Mouse (Mus musculus): ENCODE data around the gene Tpt1.
"Not testable (repeated sequence)": the region's sequence is repeated elsewhere in the genome, so short reads cannot be mapped to it uniquely, and the experiment has no call there.

Gene Tpt1

GRCm38 (mm10) chr14:75844111-75844695, 690 bp upstream of the Tpt1 start:
- no peak for DNase-seq

DNA sequence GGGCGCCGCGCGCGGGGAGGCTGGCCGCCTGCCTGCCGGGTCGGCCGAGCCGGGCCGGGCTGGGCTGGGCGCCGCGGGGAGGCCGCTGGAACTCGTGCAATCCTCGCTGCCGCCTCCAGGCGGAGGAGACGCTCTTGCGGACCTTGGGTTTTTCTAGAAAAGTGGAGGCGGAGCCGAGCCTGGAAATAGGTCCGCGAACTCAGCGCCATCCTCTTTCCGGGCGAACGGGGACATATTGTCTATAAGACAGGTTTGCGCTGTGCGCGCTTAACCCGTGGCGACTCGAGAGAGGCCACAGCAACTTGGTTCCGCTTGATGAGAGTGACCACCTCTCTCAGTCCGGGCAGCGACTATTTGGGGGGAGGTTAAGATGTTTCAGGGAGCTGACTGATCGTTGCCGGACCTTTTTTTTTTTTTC, 814 bp downstream of the Tpt1 start:
- peak; percentile 94 for DNase-seq

GRCm38 (mm10) chr14:75847669-75848068, 2.8 kb downstream of the Tpt1 start:
- DNase-seq: no peak

GRCm38 (mm10) chr14:75848482-75848881, 3.6 kb downstream of the Tpt1 start:
- DNase-seq: no peak

DNA sequence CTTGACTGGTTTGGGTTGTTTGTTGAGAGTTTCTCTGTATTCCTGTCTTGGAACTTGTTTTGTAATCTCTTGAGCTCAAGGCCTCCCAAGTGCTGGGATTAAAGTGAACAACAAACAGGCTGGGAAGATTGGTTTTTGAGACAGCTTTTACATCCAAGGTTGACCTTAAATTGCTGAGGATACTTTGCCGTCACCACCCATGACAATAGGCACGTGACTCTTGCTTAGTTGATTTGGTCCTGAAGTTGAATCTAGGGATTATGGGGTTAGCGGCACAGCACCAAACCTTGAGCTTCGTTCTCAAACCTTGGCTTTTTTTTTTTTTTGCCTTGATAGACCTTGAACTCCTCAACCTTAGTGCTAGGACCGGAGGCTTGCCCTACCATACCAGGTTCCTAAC, 4.3 kb downstream of the Tpt1 start:
- no peak for DNase-seq

GRCm38 (mm10) chr14:75849842-75850568, 5.1 kb downstream of the Tpt1 start:
- no peak for DNase-seq

DNA sequence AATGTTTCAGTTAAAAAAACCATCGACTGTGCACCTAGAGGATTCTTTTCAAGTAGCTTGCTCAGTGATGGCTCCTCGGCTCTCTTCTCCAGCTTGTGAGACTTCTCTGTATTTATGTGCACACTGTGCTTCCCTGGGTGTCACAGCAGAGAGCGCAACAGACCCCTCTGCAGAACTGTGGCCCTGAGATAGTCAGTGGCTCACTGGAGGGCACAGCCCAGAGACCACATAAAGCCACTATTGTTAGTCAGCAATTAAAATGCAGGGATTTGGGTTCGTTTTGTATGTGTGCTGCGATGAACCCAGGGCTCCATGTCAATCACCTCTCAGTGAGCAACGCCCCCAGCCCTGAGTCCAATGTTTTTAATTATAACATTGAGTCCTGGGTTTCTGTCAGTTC, 5.9 kb downstream of the Tpt1 start:
- DNase-seq: no peak

DNA sequence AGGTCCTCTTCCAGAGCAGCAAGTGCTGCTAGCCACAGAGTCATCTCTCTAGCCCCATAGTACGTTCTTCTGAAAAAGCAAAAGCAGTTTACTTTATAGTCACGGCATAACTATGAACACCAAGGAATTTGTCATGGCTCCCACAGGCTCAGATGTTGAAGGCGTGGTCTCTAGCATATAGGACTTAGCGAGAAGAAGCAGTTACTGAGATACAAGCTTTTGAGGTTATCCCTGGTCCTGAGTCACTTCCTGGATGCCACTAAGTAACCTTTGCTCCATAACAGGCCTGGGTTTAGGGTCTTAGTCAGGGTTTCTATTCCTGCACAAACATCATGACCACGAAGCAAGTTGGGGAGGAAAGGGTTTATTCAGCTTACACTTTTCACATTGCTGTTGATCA, 7.1 kb downstream of the Tpt1 start:
- DNase-seq: no peak

- DNase-seq: no peak
Measured at GRCm38 (mm10) chr14:75855263-75855992, 10.5 kb downstream of the Tpt1 start.

- no peak for DNase-seq
Measured at GRCm38 (mm10) chr14:75858181-75858580, 13.3 kb downstream of the Tpt1 start.

DNA sequence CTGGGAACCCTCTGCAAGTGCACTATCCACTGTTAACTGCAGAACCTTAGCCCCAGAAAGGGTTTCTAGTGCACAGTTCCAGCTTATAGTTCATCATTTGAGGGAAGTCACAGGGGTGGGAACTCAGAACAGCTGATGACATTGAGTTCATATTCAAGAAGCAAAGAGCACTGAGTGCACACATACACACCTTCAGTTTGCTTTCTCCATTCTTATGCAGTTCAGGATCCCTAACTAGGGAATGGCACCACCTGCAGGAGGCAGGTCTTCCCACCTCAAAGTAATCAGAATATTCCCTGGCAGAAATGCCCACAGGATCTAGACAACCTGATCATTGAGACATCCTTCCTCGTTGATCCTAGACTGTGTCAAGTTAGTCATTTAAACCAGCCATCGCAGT, 14.7 kb downstream of the Tpt1 start:
- no peak for DNase-seq

GRCm38 (mm10) chr14:75862701-75863100, 17.8 kb downstream of the Tpt1 start:
- DNase-seq: no peak

GRCm38 (mm10) chr14:75863549-75864409, 18.9 kb downstream of the Tpt1 start:
- peak; percentile 78 to 84 for DNase-seq

GRCm38 (mm10) chr14:75866706-75867333, 21.9 kb downstream of the Tpt1 start:
- peak; percentile 50 to 69 for DNase-seq

GRCm38 (mm10) chr14:75868028-75868427, 23.1 kb downstream of the Tpt1 start:
- DNase-seq: not testable (repeated sequence)

- DNase-seq: no peak
Measured at GRCm38 (mm10) chr14:75869769-75870363, 25.0 kb downstream of the Tpt1 start.

- DNase-seq: peak in 1 of 2 experiments; percentile 61
Measured at GRCm38 (mm10) chr14:75870631-75871030, 25.7 kb downstream of the Tpt1 start.

DNA sequence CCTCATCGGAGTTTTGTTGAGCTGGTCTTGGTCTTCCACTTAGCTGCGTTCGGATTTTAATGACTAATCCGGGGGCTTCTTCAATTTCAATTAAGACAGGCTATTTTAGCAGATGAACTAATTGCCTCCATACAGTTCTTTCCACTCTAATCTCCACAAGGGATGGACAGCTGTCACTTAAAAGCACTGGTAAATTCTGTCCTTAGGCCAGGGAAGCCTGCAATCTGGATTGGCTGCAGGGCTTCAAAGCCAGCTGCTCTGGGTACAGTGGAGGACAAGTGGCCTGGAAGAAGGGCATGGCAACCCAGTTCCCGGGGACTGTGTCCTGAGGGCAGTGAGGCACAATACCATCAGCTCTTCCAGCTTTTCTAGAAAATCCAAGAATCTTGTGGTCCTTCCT, 26.2 kb downstream of the Tpt1 start:
- DNase-seq: no peak

DNA sequence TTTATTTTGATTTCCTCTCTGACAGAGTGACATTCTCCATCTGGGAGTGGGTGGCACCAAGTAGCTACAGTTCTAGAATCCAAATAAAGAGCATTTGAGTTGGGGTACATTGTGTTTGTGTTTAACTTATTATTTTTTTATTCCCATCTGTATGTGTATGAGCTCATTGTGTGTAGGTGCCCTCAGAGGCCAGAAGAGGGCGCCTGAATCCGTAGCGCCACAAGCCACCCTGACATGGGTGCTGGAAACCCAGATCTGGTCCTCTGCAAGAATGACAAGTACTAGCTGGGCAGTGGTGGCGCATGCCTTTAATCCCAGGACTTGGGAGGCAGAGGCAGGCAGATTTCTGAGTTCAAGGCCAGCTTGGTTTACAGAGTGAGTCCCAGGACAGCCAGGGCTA, 26.9 kb downstream of the Tpt1 start:
- DNase-seq: no peak

- DNase-seq: peak; percentile 70 to 79
Measured at GRCm38 (mm10) chr14:75873612-75874011, 28.7 kb downstream of the Tpt1 start.

GRCm38 (mm10) chr14:75876320-75877043, 31.6 kb downstream of the Tpt1 start:
- DNase-seq: peak; percentile 63 to 81
